Mouse (Mus musculus): ENCODE measurements around the gene Serpinb3b.
"Not testable (repeated sequence)": the region's sequence is repeated elsewhere in the genome, so short reads cannot be mapped to it uniquely, and the experiment has no call there.

Serpinb3b gene

GRCm38 (mm10) chr1:107278261-107278660 is at the start of gene Serpinb3b, which contains the start of gene Serpinb3c:
Gene Serpinb3b, minus strand, starts transcription at chr1:107278361.
Gene Serpinb3c, minus strand, starts transcription at chr1:107278371.
- DNase-seq: not testable (repeated sequence)

GRCm38 (mm10) chr1:107243170-107243569 is 35.0 kb downstream of the Serpinb3b start:
- DNase-seq: not testable (repeated sequence)

- not testable (repeated sequence) for DNase-seq
Observed at GRCm38 (mm10) chr1:107217276-107217675, 60.9 kb downstream of the Serpinb3b start.

- DNase-seq: not testable (repeated sequence)
Observed at GRCm38 (mm10) chr1:107127453-107127852, 150.7 kb downstream of the Serpinb3b start.

Measured in embryo, embryonic 11 days (tissue).